Mouse (Mus musculus) spleen, adult 18-20 months (tissue): ENCODE results near the gene Tmprss9.

Experiments used
- DNase-seq, 2 experiments: peaks; one replicate each; pipeline ENCODE4 v3.0.0; 2022; ENCODE audit warnings: mixed read lengths in 2 of 2

Tmprss9 gene

GRCm38 (mm10) chr10:80915736-80916135 lies 44.1 kb downstream of the Tmprss9 start:
- no peak for DNase-seq

- DNase-seq, result no peak
Observed at GRCm38 (mm10) chr10:80917336-80917778, 45.7 kb downstream of the Tmprss9 start.

DNA sequence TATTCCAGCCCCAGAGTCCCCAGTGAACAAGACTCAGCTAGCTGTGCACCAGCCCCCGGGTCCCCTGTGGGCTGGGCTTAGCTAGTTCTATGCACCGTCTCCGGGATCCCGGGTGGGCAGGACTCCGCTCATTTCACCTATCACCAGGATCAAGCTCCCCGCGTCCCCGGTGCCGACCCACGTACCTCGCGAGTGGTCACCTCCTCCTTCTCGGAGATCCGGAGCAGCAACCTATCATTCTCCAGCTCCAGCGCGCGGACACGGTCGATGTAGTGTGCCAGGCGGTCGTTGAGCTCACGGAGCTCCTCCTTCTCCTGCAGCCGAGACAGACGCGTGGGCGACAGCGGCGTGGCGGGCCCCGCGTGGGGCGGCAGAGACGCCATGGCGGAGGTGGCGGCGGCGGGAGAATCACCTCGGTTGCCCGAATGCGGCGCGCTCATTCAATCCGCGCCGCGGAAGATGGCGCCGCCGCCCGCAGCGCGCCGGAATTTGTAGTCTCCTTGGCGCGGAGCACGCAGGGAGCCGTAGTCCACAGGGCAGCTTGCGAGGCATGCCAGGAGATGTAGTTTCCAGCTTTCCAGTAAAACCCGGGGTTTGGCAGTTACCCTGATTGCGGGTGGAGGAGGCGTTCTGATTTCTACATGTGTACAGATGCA lies 46.3 kb downstream of the Tmprss9 start, which contains the start of gene Lmnb2:
Gene Lmnb2 (minus strand): TSS at position 467 of the 656 bp plus-strand sequence.
- DNase-seq, result peak; percentile 36 to 60

- no peak for DNase-seq
Observed at GRCm38 (mm10) chr10:80921923-80922322, 50.3 kb downstream of the Tmprss9 start.

DNA sequence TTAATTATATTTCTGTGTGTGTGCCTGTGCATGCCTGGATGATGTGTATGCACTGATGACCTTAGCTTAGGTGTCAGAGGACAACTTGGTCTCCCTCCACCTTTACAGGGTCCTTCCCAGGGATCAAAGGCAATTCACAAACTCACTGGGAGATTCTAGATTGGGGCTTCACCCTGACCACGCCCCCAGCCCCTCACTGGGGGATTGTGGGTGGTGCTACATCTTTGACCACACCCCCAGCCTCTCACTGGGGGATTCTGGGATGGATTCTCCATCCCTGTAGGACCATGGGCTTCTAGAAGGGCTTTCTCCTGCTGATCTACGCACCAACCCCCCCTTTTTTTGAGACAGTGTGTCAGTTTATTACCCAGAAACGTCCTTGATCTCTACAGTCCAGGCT lies 53.8 kb downstream of the Tmprss9 start:
- no peak for DNase-seq

GRCm38 (mm10) chr10:80928586-80929298 lies 57.1 kb downstream of the Tmprss9 start:
- DNase-seq, result peak; percentile 75 to 89

- peak; percentile 97 to 99 for DNase-seq
Observed at GRCm38 (mm10) chr10:80929299-80930226, 57.9 kb downstream of the Tmprss9 start, which contains the start of gene Gadd45b. Gene Gadd45b, plus strand, starts transcription at chr10:80930073.

- DNase-seq, result peak; percentile 45 to 62
Observed at GRCm38 (mm10) chr10:80930361-80931152, 58.9 kb downstream of the Tmprss9 start.

DNA sequence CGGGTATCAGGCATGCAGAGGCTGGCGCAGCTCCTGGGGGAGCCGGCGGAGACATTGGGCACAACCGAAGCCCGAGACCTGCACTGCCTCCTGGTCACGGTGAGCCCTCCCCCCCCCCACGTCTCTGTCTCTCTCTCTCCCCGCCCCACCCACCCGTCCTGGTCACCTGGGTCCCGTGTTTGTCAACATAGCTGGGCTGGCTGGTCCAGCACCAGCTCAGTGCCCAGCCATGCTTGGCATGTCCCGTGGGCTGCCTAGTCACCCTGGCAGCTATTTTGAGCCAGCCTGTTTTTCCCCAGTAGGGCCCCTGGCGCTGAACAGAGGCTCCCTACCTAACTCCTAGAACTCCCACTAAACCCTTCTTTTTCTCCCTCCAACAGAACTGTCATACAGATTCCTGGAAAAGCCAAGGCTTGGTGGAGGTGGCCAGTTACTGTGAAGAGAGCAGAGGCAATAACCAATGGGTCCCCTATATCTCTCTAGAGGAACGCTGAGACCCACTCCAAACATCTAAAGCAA lies 59.6 kb downstream of the Tmprss9 start:
- DNase-seq, result no peak

- DNase-seq, result no peak
Observed at GRCm38 (mm10) chr10:80931695-80932094, 60.0 kb downstream of the Tmprss9 start.

DNA sequence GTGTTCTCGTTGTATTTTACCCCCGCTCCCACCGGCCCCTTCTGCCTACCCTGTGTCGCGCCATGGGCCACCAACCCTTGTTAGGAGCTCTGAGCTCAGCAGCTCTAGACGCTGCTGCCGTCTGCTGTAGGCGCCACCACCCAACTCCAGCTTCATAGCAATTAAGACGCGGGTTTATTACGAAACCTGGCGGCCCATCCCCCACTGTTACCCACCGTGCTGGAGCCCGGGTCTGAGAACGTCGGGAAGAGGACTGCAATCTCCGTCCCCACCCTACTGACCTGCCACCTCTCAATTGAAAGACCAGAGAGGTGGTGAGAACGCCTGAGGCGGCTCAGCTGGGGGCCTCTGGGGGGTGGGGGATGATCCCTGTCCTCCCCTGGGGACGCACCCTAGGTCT lies 60.6 kb downstream of the Tmprss9 start:
- no peak for DNase-seq

DNA sequence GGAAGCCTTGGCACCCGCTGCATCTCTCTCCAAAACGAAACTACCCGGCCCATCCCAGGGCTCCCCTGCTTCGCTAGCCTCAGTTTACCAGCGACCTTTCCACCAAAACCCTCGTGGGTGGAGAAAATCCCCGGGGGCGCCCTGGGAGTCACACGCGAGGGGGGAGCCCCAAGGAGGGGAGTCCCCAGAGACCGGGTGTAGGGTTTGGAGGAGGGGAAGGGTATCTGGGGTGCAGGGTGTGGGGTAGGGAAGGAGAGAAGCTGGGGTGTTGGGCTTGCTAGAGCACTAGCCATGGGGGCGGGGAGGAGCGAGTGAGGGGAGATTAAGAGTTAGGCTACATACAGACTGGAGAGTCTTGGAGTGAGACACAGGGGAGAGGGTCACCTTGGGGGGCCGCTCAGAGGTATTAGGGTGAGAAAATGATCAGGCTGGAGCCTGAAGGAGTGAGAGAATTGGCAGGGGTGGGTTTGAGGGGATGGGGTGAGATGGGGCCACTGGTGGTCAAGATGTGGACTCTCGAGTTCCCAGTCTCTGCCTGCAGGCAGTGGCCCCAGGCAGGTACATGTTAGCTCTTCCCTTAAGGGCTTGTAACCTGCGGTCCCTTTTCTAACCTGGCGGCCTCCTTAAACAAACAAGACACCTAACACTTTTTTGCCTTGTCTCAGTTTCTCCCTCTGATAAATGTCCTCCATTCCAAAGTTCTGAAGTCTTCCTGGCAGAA lies 61.2 kb downstream of the Tmprss9 start:
- no peak for DNase-seq

DNA sequence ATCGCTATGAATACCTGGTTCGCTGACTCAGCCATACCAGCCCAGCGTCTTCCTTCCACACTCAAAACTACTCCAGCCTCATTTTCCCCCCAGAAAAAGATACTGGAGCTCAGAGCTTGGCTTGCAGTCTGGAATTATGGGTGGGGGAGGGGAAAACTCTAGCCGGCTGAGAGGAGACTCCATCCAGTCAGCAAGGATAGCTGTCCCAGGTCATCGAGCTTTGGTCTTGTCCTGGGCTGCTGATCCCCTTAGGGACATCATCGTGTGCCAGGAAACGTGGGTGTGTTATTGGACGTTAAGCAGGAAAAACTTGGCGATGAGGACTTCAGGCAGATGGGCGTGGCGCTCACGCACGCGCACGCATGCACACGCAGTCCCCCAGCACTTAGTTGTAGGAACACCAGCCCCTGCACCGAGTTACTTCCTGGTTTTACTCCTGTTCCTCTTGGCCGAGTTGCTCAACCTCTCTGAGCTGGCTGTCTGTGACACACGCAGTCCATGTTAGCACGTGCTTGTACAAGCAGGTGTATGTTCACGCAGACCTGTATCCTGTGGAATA lies 61.9 kb downstream of the Tmprss9 start:
- peak; percentile 32 to 49 for DNase-seq

DNA sequence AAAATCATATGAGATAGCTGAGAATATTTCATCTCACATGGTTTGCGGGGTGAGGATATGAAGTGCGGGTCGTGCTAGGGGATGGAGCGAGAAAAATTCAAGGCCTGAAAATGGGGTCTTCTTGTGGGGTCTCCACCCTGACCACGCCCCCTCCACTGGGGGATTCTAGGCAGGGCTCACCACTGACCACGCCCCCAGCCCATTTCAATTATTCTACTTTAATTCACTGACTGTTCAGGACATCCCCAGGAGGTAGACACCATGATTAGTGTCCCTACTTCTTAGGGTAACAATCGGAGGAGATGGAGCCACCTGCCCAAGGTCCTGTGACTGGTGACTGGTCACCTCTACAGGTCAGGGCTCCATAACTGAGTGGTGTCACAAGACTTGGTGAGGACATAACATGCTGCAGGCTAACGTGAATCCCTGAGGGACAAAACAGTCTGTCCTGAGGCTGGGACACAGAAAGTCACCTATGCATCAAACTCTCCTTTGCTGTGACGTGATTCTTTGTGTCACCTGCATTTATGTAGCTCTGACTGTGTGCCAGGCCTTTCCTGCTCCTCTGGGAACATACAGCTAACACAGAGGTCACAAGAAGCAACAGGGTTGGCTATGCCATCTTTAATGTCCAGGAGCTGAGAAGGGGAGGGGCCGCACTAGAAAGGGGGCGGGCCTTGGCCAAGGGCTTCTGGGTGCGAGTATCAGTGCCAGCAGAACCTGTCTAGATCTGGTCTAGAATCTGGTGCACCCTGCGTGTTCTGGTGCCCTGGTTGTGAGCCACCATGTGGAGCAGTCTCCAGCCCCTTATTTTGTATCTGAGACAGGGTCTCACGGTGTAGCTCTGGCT lies 62.7 kb downstream of the Tmprss9 start:
- no peak for DNase-seq

GRCm38 (mm10) chr10:80935241-80935640 lies 63.6 kb downstream of the Tmprss9 start:
- no peak for DNase-seq

- DNase-seq, result no peak
Observed at GRCm38 (mm10) chr10:80935698-80936097, 64.0 kb downstream of the Tmprss9 start.

DNA sequence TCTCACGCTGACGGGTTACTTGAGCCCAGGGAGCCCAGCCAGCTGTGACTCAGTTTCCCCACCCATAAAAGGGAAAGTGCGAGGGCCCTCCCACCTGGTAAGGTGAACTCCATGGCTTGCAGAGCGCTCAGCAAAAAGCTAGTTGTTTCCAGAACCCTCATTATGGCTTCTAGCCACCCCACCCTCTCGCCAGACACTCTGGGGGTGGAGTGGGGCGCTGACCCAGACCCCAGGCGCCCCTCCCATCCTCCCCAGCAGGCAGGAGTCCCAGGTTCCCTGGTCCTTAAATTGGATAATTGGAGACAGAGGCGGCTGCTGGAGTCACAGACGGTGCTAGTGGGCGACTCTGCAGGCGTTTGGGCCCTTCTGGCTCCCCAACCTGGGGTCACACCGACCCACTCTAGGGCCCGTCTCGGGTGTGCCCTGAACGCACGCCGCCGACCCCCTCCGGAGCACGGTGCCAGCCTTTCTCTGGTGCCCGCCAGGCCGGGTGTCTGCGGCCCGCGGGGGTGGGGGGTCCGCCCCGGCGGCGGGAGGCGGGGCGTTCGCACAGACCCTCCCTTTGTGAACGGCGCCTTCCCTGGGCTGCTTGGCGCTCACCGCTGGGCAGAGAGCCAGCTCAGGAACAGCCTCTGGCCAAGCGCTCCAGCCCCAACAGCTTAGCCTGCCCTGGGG lies 64.6 kb downstream of the Tmprss9 start:
- DNase-seq, result no peak

DNA sequence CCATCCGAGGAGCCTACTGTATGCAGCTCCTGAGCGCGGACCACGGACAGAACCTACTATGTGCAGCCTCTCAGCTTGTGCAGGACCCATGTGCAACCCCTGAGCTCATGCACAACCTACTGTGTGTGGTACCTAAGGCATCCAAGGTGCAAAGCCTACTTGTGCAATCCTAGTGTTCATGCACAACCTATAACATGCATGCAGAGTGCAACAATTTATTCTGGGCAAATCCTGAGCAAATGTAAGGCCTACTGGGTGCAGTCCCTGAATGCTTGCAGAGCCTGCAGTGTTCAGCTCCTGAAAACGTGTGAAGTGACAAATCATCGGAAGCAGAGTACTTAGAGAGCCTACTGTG lies 65.1 kb downstream of the Tmprss9 start:
- DNase-seq, result no peak

GRCm38 (mm10) chr10:80937646-80938045 lies 66.0 kb downstream of the Tmprss9 start:
- peak in 1 of 2 experiments; percentile 31 for DNase-seq
